Mouse (Mus musculus) fibroblast of lung, adult 2 months (primary cell): Measurements from ENCODE around the gene Zfp874a.
"Not testable (repeated sequence)": the region's sequence is repeated elsewhere in the genome, so short reads cannot be mapped to it uniquely, and the experiment has no call there.

Experiments
- DNase-seq: peaks from one replicate; pipeline ENCODE4 v3.0.0-alpha.2; 2011; ENCODE audit warnings: low read depth

Zfp874a gene

DNA sequence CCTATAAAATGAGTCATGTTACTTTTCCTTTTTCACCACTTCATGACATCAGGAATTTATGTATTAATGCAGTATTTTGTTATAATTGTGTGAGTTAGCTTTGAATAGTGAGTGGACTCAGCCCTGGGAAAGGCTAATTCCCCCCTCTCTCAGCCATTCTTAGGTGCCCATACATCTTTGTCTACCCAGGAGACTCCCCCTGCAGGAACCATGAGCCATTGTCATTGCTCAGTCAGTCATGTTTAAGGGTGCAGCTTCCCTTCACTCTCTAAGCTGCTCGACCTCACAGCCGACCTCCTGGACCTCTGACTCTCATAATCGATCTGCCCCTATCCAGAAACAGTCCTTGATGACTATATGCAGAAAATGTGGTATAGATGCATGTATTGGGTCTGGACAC is 75.2 kb downstream of the Zfp874a start:
- DNase-seq: not testable (repeated sequence)

DNA sequence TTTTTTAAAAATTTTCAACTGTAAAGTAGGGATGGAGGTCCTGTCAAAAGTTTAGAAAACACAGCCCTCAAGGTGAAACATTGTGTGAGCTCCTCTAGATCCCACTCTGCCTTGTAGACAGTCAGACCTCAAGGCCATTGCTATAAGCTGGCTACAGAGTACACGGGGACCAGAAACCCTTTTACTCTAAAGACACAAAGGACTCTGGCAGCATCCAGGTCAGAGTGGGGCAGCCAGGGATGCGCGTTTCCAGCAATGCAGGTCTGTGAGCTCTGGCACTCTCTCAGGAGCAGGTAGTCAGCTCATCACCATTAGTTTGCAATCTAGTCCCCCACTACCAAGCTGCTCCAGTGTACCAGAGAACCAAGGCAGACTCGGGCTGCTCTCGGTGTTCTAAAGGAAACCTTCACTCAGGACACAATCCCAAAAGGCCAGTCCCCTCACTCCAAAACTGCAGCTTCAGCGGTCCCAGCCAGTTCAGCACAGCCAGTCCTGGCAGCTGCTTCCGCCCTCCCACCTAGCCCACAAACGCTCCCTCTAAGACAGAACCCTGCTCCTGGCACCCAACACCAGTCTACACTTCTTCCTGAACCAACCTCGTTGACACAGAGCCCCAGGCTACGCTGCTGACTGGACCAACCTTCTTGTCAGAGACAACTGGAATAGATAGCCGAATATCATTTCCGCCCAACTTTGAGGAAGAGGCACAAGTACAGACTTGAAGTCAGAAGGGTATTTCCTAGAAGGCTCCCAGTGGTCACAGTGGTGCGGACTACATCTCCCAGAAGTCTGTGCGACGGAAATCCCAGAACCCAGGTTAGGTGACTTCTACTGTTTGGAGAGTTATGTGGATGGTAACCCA is 76.1 kb downstream of the Zfp874a start, which contains the start of the genes Gm28041 and Zfp456:
Gm28041 (minus strand) TSS at position 684 of the 862 bp plus-strand sequence.
Zfp456 (minus strand) TSS at position 761 of the 862 bp plus-strand sequence.
- DNase-seq: peak; percentile 46
